Mouse (Mus musculus): ENCODE results near the gene Nipbl.

DNA sequence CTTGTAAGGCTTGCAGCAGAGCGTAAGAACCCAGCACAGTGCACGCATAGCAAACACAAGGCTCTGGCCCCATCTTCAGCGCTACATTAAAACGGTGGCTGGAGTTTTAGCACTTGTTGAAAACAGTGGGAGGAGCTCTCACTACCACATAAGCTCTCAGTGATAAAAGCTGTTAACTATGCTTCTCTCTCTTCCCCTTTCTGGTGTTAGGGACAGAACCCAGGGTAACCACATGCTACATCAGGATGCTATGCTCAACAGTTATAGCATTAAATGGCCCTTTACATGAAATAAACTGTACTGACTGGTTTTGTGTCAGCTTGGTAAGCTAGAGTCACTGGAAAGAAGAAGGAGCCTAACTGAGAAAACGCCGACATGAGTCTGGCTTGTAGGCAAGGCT lies 150.1 kb downstream of the Nipbl start:
- TF ChIP-seq POLR2A (IDR thresholded peaks at IDR 0.05; ENCODE audit: borderline replicate concordance, extremely low read depth, low read depth, low read length): no peak
- no peak for TF ChIP-seq CTCF (IDR thresholded peaks at IDR 0.05; ENCODE audit: insufficient read depth, low read length)

Measured in lung, adult 2 months (tissue).